Mouse (Mus musculus): ENCODE data around the gene Zfp385b. TPM values are rescaled to one million over a fixed set of nuclear protein-coding genes. Genes with fewer than 3 reads are reported as not detected.

Zfp385b gene
- polyA plus RNA-seq, 1 experiment from 2014 or later, result 14.1 TPM

DNA sequence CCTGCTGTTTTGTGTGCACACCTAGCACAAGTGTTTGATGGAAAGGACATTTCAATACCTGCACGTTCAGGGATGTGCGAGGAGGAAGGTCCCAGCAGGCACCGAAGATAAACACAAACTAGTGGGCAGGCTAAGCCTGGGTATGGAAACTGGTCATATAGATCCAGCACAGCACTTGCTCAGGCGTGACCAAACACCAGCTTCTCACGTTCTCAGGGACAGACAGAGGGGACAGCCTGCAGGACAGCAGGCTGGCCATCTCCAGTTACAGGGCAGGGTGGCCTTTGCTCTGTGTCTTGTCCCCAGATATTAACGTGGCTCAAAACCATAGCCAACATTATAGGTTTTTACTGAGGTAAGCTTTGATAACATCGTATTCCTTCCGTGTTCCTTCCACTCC, 128.3 kb downstream of the Zfp385b start:
- ATAC-seq (ENCODE audit: low FRiP score) (no peak), DNase-seq (ENCODE audit: low spot score) (no peak)
- no peaks in the 10 kb centered on the region for H3K27me3 ChIP-seq (ENCODE audit: control insufficient read depth, insufficient read depth, low read length)
- no peak overlapping the region for H3K4me2 ChIP-seq (replicated peaks)
- 79% methylated on average over 8 of the region's 8 CpGs for WGBS
- H3K4me1 ChIP-seq (replicated peaks; ENCODE audit: control insufficient read depth, insufficient read depth, low read length), result no peaks in the 10 kb centered on the region
- no peak overlapping the region for H3K27ac ChIP-seq
- no peak overlapping the region for H3K4me3 ChIP-seq (replicated peaks; ENCODE audit: low read length)
- H3K9ac ChIP-seq, result no peak overlapping the region
- H3K9me3 ChIP-seq (ENCODE audit: control insufficient read depth, low read length), result no peaks in the 10 kb centered on the region
- no peaks in the 10 kb centered on the region for H3K36me3 ChIP-seq (replicated peaks; ENCODE audit: control insufficient read depth, insufficient read depth)

GRCm38 (mm10) chr2:77690316-77690715, 129.1 kb downstream of the Zfp385b start:
- WGBS, result 83% methylated on average over 8 of the region's 8 CpGs
- Histone ChIP-seq H3K9ac (no peak overlapping the region), H3K4me2 (replicated peaks) (no peak overlapping the region), H3K4me3 (replicated peaks; ENCODE audit: low read length) (no peak overlapping the region), H3K27me3 (ENCODE audit: control insufficient read depth, insufficient read depth, low read length) (no peaks in the 10 kb centered on the region), H3K4me1 (replicated peaks; ENCODE audit: control insufficient read depth, insufficient read depth, low read length) (no peaks in the 10 kb centered on the region), H3K36me3 (replicated peaks; ENCODE audit: control insufficient read depth, insufficient read depth) (no peaks in the 10 kb centered on the region), H3K27ac (no peak overlapping the region), H3K9me3 (ENCODE audit: control insufficient read depth, low read length) (no peaks in the 10 kb centered on the region)
- DNase-seq (ENCODE audit: low spot score), result no peak
- ATAC-seq (ENCODE audit: low FRiP score), result no peak

DNA sequence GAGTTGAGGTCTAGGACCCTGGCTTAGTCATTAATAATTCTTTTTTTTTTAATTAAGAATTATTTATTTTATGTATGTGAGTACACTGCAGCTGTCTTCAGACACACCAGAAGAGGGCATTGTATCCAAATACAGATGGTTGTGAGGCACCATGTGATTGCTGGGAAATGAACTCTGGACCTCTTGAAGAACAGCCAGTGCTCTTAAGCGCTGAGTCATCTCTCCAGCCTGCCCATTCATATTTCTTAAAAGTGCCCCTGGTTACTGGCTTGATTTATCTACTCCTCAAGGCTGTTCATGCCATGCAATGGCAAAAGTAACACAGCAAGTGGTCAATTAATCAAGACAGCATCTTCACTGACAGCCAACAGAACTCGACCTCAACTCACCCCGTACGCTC, 130.8 kb downstream of the Zfp385b start:
- Histone ChIP-seq H3K4me3 (replicated peaks; ENCODE audit: low read length) (no peak overlapping the region), H3K27ac (no peak overlapping the region), H3K9me3 (ENCODE audit: control insufficient read depth, low read length) (no peaks in the 10 kb centered on the region), H3K4me2 (replicated peaks) (no peak overlapping the region), H3K36me3 (replicated peaks; ENCODE audit: control insufficient read depth, insufficient read depth) (no peaks in the 10 kb centered on the region), H3K9ac (no peak overlapping the region), H3K4me1 (replicated peaks; ENCODE audit: control insufficient read depth, insufficient read depth, low read length) (no peaks in the 10 kb centered on the region), H3K27me3 (ENCODE audit: control insufficient read depth, insufficient read depth, low read length) (no peaks in the 10 kb centered on the region)
- DNase-seq (ENCODE audit: low spot score) (no peak), ATAC-seq (ENCODE audit: low FRiP score) (no peak)
- 79% methylated on average over 4 of the region's 4 CpGs for WGBS

DNA sequence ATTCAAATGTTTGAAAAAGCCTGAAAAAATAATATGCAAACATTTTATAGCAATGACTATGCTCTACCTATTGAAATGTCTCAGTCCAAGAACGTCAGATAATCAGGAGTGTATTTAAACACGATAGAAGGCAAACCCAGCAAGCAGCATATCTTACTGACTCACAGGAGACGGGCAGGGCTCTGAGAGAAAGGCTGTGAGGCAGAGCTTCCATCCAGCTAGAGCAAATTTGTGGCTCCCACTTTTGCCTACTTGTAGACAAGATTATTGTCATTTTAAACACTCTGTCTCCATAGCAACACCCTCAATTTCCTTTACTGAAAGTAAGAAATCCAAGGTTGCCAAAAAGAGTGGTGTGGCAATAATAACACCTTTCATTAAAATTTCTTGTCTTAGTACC, 135.4 kb downstream of the Zfp385b start:
- 78% methylated on average over 3 of the region's 3 CpGs for WGBS
- Histone ChIP-seq H3K4me1 (replicated peaks; ENCODE audit: control insufficient read depth, insufficient read depth, low read length) (no peaks in the 10 kb centered on the region; the same call in 1 of the 2 replicates), H3K4me3 (replicated peaks; ENCODE audit: low read length) (no peak overlapping the region), H3K27ac (no peak overlapping the region), H3K27me3 (ENCODE audit: control insufficient read depth, insufficient read depth, low read length) (no peaks in the 10 kb centered on the region), H3K9ac (no peak overlapping the region), H3K9me3 (ENCODE audit: control insufficient read depth, low read length) (no peaks in the 10 kb centered on the region), H3K4me2 (replicated peaks) (no peak overlapping the region), H3K36me3 (replicated peaks; ENCODE audit: control insufficient read depth, insufficient read depth) (no peaks in the 10 kb centered on the region)
- DNase-seq (ENCODE audit: low spot score) (no peak), ATAC-seq (ENCODE audit: low FRiP score) (no peak)

- Histone ChIP-seq H3K27ac (no peak overlapping the region), H3K4me3 (replicated peaks; ENCODE audit: low read length) (no peak overlapping the region), H3K36me3 (replicated peaks; ENCODE audit: control insufficient read depth, insufficient read depth) (no peaks in the 10 kb centered on the region), H3K27me3 (ENCODE audit: control insufficient read depth, insufficient read depth, low read length) (no peaks in the 10 kb centered on the region), H3K9ac (no peak overlapping the region), H3K9me3 (ENCODE audit: control insufficient read depth, low read length) (no peaks in the 10 kb centered on the region), H3K4me2 (replicated peaks) (no peak overlapping the region), H3K4me1 (replicated peaks; ENCODE audit: control insufficient read depth, insufficient read depth, low read length) (no peaks in the 10 kb centered on the region; the same call in 1 of the 2 replicates)
- 85% methylated on average over 5 of the region's 5 CpGs for WGBS
- no peak for DNase-seq (ENCODE audit: low spot score)
- no peak for ATAC-seq (ENCODE audit: low FRiP score)
These were observed 137.2 kb downstream of the Zfp385b start for GRCm38 (mm10) chr2:77682205-77682604.

- H3K4me1 ChIP-seq (replicated peaks; ENCODE audit: control insufficient read depth, insufficient read depth, low read length), result no peaks in the 10 kb centered on the region; the same call in 1 of the 2 replicates
- H3K9ac ChIP-seq, result no peak overlapping the region
- H3K4me2 ChIP-seq (replicated peaks), result no peak overlapping the region
- DNase-seq (ENCODE audit: low spot score) (peak; percentile 47), ATAC-seq (ENCODE audit: low FRiP score) (peak; percentile 86)
- no peak overlapping the region for H3K4me3 ChIP-seq (replicated peaks; ENCODE audit: low read length)
- WGBS, result 41% methylated on average over 5 of the region's 5 CpGs
- H3K27ac ChIP-seq, result no peak overlapping the region
- no peaks in the 10 kb centered on the region for H3K36me3 ChIP-seq (replicated peaks; ENCODE audit: control insufficient read depth, insufficient read depth)
- no peaks in the 10 kb centered on the region for H3K9me3 ChIP-seq (ENCODE audit: control insufficient read depth, low read length)
- H3K27me3 ChIP-seq (ENCODE audit: control insufficient read depth, insufficient read depth, low read length), result no peaks in the 10 kb centered on the region
These were observed 137.7 kb downstream of the Zfp385b start for GRCm38 (mm10) chr2:77681741-77682140.

DNA sequence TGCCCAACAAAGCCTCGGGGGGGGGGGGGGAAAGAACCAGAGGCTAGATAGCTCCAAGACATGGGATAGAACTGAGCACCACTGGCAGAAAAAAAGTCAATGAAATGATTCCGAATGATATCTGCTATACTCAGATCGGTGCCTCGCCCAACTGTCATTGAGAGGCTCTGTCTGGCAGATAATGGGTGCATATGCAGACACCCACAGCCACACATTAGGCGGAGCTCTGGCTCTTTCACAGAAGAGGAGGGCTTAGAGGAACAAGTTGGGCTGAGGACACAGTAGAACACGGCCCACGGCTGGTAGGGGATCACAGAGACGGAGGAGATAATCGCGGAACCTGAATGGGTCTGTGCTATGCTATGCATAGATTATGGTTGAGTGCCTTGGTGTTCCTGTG, 145.7 kb downstream of the Zfp385b start:
- H3K36me3 ChIP-seq (replicated peaks; ENCODE audit: control insufficient read depth, insufficient read depth), result no peaks in the 10 kb centered on the region
- 84% methylated on average over 10 of the region's 10 CpGs for WGBS
- no peak overlapping the region for H3K9ac ChIP-seq
- no peak overlapping the region for H3K4me2 ChIP-seq (replicated peaks)
- no peaks in the 10 kb centered on the region for H3K27me3 ChIP-seq (ENCODE audit: control insufficient read depth, insufficient read depth, low read length)
- ATAC-seq (ENCODE audit: low FRiP score) (no peak), DNase-seq (ENCODE audit: low spot score) (no peak)
- H3K4me3 ChIP-seq (replicated peaks; ENCODE audit: low read length), result no peak overlapping the region
- no peak overlapping the region for H3K27ac ChIP-seq
- no peaks in the 10 kb centered on the region for H3K9me3 ChIP-seq (ENCODE audit: control insufficient read depth, low read length)
- H3K4me1 ChIP-seq (replicated peaks; ENCODE audit: control insufficient read depth, insufficient read depth, low read length), result no peaks in the 10 kb centered on the region

- Histone ChIP-seq H3K36me3 (replicated peaks; ENCODE audit: control insufficient read depth, insufficient read depth) (no peaks in the 10 kb centered on the region), H3K27ac (no peak overlapping the region), H3K4me1 (replicated peaks; ENCODE audit: control insufficient read depth, insufficient read depth, low read length) (no peaks in the 10 kb centered on the region), H3K4me2 (replicated peaks) (no peak overlapping the region), H3K27me3 (ENCODE audit: control insufficient read depth, insufficient read depth, low read length) (no peaks in the 10 kb centered on the region), H3K4me3 (replicated peaks; ENCODE audit: low read length) (no peak overlapping the region), H3K9ac (no peak overlapping the region), H3K9me3 (ENCODE audit: control insufficient read depth, low read length) (no peaks in the 10 kb centered on the region)
- 91% methylated on average over 5 of the region's 5 CpGs for WGBS
- no peak for DNase-seq (ENCODE audit: low spot score)
- ATAC-seq (ENCODE audit: low FRiP score), result no peak
These were observed 147.1 kb downstream of the Zfp385b start for GRCm38 (mm10) chr2:77672215-77672905.

- Histone ChIP-seq H3K4me3 (replicated peaks; ENCODE audit: low read length) (no peak overlapping the region), H3K9me3 (ENCODE audit: control insufficient read depth, low read length) (no peaks in the 10 kb centered on the region), H3K4me1 (replicated peaks; ENCODE audit: control insufficient read depth, insufficient read depth, low read length) (no peaks in the 10 kb centered on the region), H3K27ac (no peak overlapping the region), H3K4me2 (replicated peaks) (no peak overlapping the region), H3K27me3 (ENCODE audit: control insufficient read depth, insufficient read depth, low read length) (no peaks in the 10 kb centered on the region), H3K36me3 (replicated peaks; ENCODE audit: control insufficient read depth, insufficient read depth) (no peaks in the 10 kb centered on the region), H3K9ac (no peak overlapping the region)
- DNase-seq (ENCODE audit: low spot score) (no peak), ATAC-seq (ENCODE audit: low FRiP score) (no peak)
- 88% methylated on average over 5 of the region's 5 CpGs for WGBS
These were observed 157.3 kb downstream of the Zfp385b start for GRCm38 (mm10) chr2:77662171-77662570.

DNA sequence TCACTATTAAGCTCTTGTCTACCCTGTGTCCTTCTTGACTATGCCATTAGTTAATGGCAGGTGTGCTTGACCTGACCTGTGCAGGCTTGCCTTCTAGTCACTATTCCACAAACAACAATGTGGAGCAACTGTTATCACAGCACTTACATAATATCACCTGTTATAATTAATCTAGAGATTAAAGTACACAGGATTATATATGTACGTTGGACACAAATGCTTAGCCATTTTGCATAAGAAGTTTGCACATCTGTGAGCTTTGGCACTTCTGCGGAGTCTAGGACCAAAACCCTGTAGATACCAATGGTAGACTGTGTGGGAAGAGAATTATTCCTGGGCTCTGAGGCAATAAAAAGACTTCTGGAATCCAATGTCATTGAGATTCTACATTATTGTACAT, 165.8 kb downstream of the Zfp385b start:
- H3K4me2 ChIP-seq (replicated peaks), result no peak overlapping the region
- no peak overlapping the region for H3K9ac ChIP-seq
- H3K36me3 ChIP-seq (replicated peaks; ENCODE audit: control insufficient read depth, insufficient read depth), result no peaks in the 10 kb centered on the region
- H3K27me3 ChIP-seq (ENCODE audit: control insufficient read depth, insufficient read depth, low read length), result no peaks in the 10 kb centered on the region
- 93% methylated on average over 2 of the region's 2 CpGs for WGBS
- H3K4me3 ChIP-seq (replicated peaks; ENCODE audit: low read length), result no peak overlapping the region
- H3K4me1 ChIP-seq (replicated peaks; ENCODE audit: control insufficient read depth, insufficient read depth, low read length), result no peaks in the 10 kb centered on the region
- ATAC-seq (ENCODE audit: low FRiP score), result no peak
- no peak overlapping the region for H3K27ac ChIP-seq
- DNase-seq (ENCODE audit: low spot score), result no peak
- no peaks in the 10 kb centered on the region for H3K9me3 ChIP-seq (ENCODE audit: control insufficient read depth, low read length)
